Mouse (Mus musculus) layer of hippocampus, adult 2 months (tissue): ENCODE data around the gene Magi1. TPM values are rescaled to one million over a fixed set of nuclear protein-coding genes. Genes with fewer than 3 reads are reported as not detected.

Experiments used
- DNase-seq, 2 experiments: peaks; one replicate each; pipeline ENCODE4 v3.0.0; 2022; ENCODE audit warnings: low spot score in 2 of 2
- H3K27ac ChIP-seq: fragments of 200-600 bp; 2 replicates; pipeline ENCODE4 v1.8.1; 2022
- H3K4me3 ChIP-seq: fragments of 200-600 bp; 2 replicates; pipeline ENCODE4 v1.8.1; 2022; ENCODE audit warnings: mild to moderate bottlenecking
- CTCF ChIP-seq: fragments of 200-600 bp; conservative IDR thresholded peaks from 2 replicates; pipeline ENCODE4 v1.8.1; 2022; ENCODE audit warnings: antibody characterized with exemption, mild to moderate bottlenecking, moderate library complexity
- total RNA-seq, 2 experiments: library from RNA; stranded (reverse); gene quantifications; 2 replicates each; pipeline ENCODE4 v1.2.3; 2021

Gene Magi1
- total RNA-seq, 2 experiments from 2014 or later: 46.5 to 48.8 TPM

GRCm38 (mm10) chr6:93957172-93957571 lies 326.5 kb downstream of the Magi1 start:
- H3K27ac ChIP-seq: no peak overlapping the region
- DNase-seq: peak in 1 of 2 experiments; percentile 7
- no peak for TF ChIP-seq CTCF
- no peak overlapping the region for H3K4me3 ChIP-seq

- no peak for TF ChIP-seq CTCF
- no peak for DNase-seq
- Histone ChIP-seq H3K4me3 (no peak overlapping the region), H3K27ac (no peak overlapping the region)
Observed at GRCm38 (mm10) chr6:93946612-93947011, 337.1 kb downstream of the Magi1 start.

- no peak for TF ChIP-seq CTCF
- no peak for DNase-seq
- Histone ChIP-seq H3K27ac (no peak overlapping the region), H3K4me3 (no peak overlapping the region)
Observed at GRCm38 (mm10) chr6:93936359-93936758, 347.4 kb downstream of the Magi1 start.

- Histone ChIP-seq H3K4me3 (no peak overlapping the region), H3K27ac (no peak overlapping the region)
- no peak for DNase-seq
- no peak for TF ChIP-seq CTCF
Observed at GRCm38 (mm10) chr6:93935793-93936192, 347.9 kb downstream of the Magi1 start.

GRCm38 (mm10) chr6:93934700-93935099 lies 349.0 kb downstream of the Magi1 start:
- Histone ChIP-seq H3K4me3 (no peak overlapping the region), H3K27ac (no peak overlapping the region)
- TF ChIP-seq CTCF: no peak
- no peak for DNase-seq

GRCm38 (mm10) chr6:93924568-93924967 lies 359.1 kb downstream of the Magi1 start:
- DNase-seq: no peak
- no peak overlapping the region for H3K27ac ChIP-seq
- TF ChIP-seq CTCF: no peak

GRCm38 (mm10) chr6:93923972-93924371 lies 359.7 kb downstream of the Magi1 start:
- Histone ChIP-seq H3K4me3 (no peak overlapping the region), H3K27ac (no peak overlapping the region)
- no peak for DNase-seq
- no peak for TF ChIP-seq CTCF

More at GRCm38 (mm10) chr6:93924568-93924967, 359.1 kb downstream of the Magi1 start:
- no peak overlapping the region for H3K4me3 ChIP-seq

GRCm38 (mm10) chr6:93923351-93923750 lies 360.4 kb downstream of the Magi1 start:
- H3K4me3 ChIP-seq: no peak overlapping the region
- TF ChIP-seq CTCF: no peak
- no peak for DNase-seq
- H3K27ac ChIP-seq: no peak overlapping the region

GRCm38 (mm10) chr6:93922931-93923330 lies 360.8 kb downstream of the Magi1 start:
- H3K4me3 ChIP-seq: no peak overlapping the region
- DNase-seq: no peak
- no peak overlapping the region for H3K27ac ChIP-seq
- TF ChIP-seq CTCF: no peak

- peak overlapping the region; percentile 79 for H3K4me3 ChIP-seq
- no peak for TF ChIP-seq CTCF
- peak overlapping the region; percentile 95 for H3K27ac ChIP-seq
- peak; percentile 11 to 23 for DNase-seq
Observed at GRCm38 (mm10) chr6:93913226-93913861, 370.4 kb downstream of the Magi1 start.

- peak overlapping the region; percentile 79 for H3K4me3 ChIP-seq
Observed at GRCm38 (mm10) chr6:93912582-93913225, 371.0 kb downstream of the Magi1 start.

GRCm38 (mm10) chr6:93912003-93912581 lies 371.6 kb downstream of the Magi1 start:
- Histone ChIP-seq H3K27ac (peak overlapping the region; percentile 95), H3K4me3 (peak overlapping the region; percentile 79)
- TF ChIP-seq CTCF: 0 out of 2 replicates have a peak, but pooled peaks have one; percentile 21
- peak in 1 of 2 experiments; percentile 7 for DNase-seq

More at GRCm38 (mm10) chr6:93912582-93913225, 371.0 kb downstream of the Magi1 start:
- DNase-seq: peak; percentile 46 to 55
- H3K27ac ChIP-seq: peak overlapping the region; percentile 95
- TF ChIP-seq CTCF: no peak

- TF ChIP-seq CTCF: no peak
- Histone ChIP-seq H3K4me3 (peak overlapping the region; percentile 79; the same call in 1 of the 2 replicates), H3K27ac (peak overlapping the region; percentile 95)
- no peak for DNase-seq
Observed at GRCm38 (mm10) chr6:93911420-93911819, 372.3 kb downstream of the Magi1 start.
